Mouse (Mus musculus) mesoderm, embryonic 11.5 days (tissue): Measurements from ENCODE around the gene Qrfp.

ENCODE experiments used
- DNase-seq: peaks from one replicate; pipeline ENCODE4 v3.0.0-alpha.2; 2012; ENCODE audit warnings: low read depth, low spot score

Qrfp gene

GRCm38 (mm10) chr2:31810444-31810843, at the start of gene Qrfp:
Gene Qrfp (minus strand): TSS chr2:31810580.
- no peak for DNase-seq

DNA sequence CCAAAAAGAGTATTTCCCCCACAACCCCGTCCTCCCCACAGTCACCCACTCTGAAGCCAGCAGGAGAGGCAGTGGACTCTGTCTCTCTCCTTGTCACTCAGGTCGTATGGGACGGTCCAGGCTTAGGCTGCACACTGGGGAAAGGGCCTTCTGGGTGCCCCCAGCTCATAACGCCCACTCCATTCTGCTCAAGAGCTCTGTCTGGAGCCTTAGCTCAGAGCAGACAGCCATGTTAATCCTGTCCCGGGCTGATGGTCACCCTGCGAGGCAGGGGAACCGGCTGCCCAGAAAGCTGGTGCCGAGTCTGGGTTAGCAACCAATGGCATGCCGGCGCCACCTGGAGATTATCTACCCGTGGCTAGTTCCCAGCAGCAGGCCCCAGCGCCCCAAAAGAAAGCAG, 48.1 kb upstream of the Qrfp start:
- DNase-seq, result no peak

DNA sequence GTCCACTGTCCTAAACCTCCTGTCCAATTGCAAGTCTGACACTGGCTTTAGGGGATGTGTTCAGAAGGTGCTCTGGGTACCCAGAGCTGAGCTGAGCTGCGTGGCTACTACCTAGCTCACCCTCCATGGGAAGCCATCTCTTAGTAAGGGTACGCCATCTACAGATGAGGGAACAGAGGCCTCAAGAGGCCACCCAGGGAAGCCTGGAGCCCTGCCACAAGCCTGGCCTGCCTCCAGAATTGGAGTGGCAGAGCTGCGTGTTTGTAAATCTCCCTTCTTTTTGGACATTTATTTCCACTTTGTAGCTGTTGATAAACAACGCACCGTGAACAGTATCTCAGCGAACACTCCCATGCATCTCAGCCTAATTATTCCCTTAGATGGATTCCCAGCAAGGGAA, 46.8 kb upstream of the Qrfp start:
- no peak for DNase-seq

- no peak for DNase-seq
These were observed 45.6 kb upstream of the Qrfp start for GRCm38 (mm10) chr2:31855991-31856390.

DNA sequence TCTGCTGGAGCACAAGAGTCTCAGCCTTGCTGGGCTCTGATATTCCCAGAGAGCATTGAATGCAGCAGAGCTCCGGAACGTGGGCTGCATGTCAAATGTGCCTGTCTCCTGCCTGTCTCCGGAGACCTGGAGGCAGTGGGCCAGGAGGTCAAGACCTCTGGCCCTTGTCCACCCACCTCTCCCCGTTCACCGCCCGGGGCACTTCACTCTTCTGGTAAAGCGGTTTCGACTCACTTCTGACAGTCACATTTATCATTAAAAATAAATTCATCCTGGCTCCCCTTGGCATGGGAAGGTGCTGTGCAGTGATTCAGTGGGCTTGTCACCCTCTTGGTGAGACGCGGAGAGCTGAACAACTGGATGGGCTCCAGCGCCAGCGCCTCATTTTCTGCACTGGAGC, 39.8 kb upstream of the Qrfp start:
- no peak for DNase-seq

- DNase-seq, result no peak
These were observed 37.5 kb upstream of the Qrfp start for GRCm38 (mm10) chr2:31847908-31848307.

DNA sequence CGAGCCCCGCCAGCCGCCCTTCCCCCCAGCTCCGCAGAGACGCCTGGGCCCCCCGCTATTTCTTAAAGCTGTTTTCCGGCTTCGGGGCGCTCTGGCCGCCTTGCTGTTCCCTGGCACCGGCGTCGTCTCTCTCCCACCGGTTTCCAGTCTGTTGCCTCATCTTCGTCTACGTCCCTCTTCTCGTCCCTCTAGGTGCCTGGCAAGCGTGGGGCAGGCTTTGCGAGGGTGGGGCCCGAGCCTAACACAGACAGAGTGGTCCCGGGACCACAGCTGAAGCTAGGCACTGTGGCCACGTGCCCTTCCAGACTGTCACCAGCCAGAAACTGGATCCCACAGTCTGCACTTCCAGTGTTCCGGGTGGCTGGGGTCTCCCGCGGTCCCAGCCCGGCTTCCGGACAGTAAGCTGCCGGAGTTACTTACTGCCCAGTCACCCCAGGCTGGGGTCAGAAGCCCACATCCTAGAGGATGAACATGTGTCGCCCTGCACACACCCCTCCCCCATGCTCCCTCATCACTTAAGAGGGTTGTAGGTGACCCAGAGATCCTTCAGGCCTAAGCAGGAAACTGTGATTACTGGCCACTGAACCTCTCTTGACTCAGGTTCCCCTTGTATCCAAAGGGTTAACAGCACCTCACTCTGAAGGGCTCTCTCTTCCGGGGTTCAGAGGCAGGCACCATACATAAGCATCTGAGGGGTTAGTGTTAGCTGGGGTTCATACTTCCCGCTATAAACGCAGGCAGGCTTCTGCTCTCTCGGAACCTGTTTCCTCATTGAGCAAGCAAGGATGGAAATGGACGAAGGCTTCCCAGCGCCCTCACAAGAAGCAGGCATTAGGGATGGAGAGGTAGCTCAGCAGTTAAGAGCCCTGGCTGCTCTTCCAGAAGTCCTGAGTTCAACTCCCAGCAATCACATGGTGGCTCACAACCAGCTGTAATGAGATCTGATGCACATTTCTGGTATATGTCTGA, 36.6 kb upstream of the Qrfp start:
- DNase-seq, result no peak

- no peak for DNase-seq
These were observed 35.7 kb upstream of the Qrfp start, which contains the start of gene Fibcd1 for GRCm38 (mm10) chr2:31845896-31846691. Gene Fibcd1 (minus strand): TSS chr2:31846005.

- no peak for DNase-seq
These were observed 35.1 kb upstream of the Qrfp start for GRCm38 (mm10) chr2:31845512-31845895.

DNA sequence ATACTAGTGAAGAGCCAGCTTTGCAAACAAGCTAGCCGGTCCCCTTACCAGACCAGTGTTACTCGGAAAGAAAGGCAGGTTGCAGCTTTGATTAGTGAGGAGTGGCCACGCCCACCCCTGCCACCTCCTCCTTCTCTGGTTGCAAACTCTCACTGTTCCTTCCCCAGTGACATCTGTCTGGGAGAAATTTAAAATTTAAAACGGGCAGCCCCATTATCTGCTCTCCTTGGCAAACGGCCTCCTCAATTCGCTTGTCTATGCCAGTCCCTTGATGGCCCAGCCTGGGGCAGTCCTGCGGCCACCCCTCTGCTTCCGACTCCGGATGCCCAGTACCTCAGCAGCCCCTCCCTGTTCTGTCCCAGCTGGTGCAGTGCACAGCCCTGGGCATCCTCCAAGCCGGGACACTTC, 34.4 kb upstream of the Qrfp start:
- no peak for DNase-seq

DNA sequence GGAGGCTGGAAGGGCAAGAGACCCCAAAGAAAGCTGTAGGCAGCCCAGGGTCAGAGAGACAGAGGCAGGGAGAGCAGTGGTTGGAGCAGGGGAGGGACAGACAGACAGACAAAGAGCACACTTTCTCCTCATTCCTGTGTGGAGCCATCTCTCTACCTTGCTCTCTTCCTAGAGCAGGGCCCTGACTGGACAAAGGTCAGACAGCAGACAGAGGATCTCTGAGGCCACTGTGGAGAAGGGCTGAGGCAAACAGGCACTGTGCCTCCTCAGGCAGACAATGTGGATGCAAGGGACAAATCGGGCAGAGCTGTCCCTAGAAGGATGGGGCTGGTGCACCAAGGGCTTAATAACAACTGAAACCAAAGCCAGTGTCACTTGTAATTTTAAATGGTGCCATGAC, 28.5 kb upstream of the Qrfp start:
- no peak for DNase-seq

- DNase-seq, result no peak
These were observed 26.6 kb upstream of the Qrfp start for GRCm38 (mm10) chr2:31836985-31837384.

DNA sequence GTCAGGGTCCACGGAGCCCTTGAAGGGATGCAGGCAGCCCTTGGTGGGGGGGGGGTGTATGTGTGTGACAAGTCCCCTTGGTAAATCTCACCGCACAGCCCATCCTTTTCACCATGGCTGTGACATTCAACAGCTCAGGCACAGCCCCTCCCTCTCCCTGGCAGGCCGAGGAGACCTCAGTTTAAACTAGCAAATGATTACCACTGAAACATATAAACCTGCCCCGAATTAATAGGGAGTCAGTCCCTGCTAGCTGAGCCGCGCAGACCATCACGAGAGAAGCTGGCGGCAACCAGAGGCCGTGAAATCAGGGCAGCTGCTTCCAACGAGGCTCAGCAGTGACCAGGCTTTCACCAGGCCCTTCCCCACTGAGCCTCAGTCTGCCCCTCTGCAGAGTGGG, 25.7 kb upstream of the Qrfp start:
- DNase-seq, result no peak

DNA sequence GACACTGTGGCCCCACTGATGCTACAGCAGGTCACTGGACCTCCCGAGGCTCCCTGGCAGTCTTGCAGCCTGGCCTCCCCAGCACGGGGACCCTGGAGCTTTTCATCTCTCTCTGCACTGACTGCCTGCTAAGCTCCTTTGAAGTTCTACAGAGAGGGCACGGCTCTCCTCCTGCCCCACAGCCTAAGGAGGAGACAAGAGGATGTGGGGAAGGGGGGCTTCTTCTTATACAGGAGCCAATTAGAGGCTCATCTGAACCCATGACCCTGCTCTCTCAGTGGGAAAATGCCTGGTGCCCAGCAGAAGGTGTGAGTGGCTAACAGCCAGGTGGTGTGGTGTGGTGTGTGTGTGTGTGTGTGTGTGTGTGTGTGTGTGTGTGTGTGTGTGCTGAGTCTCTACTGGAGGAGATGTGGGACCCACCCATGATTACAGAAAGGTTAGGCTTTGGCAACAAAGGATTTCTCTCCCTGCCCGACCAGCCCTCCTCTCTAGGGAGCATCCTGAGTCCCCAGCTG, 18.0 kb upstream of the Qrfp start:
- no peak for DNase-seq

DNA sequence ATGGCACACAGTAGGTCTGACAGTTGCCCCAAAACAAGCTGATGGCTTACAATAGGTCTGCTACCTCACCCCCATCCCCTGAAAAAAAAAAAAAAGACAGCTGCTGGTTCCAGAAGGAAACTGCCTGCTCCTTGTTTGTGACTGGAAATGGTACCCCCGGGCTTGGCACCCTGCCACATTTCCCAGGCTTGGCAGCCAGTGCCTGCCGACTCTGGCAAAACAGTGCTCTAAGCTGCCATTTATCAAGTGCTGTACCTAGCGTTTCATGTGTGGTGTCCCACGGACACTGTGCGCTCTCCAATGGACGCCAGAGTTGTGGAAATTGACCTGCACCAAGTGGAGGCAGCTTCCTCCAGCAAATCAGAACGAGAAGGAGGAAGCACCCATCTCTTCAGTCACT, 17.5 kb upstream of the Qrfp start:
- no peak for DNase-seq

GRCm38 (mm10) chr2:31826094-31827085, 16.0 kb upstream of the Qrfp start:
- DNase-seq, result no peak

GRCm38 (mm10) chr2:31825469-31825911, 15.1 kb upstream of the Qrfp start:
- no peak for DNase-seq

GRCm38 (mm10) chr2:31823933-31824730, 13.8 kb upstream of the Qrfp start:
- no peak for DNase-seq

DNA sequence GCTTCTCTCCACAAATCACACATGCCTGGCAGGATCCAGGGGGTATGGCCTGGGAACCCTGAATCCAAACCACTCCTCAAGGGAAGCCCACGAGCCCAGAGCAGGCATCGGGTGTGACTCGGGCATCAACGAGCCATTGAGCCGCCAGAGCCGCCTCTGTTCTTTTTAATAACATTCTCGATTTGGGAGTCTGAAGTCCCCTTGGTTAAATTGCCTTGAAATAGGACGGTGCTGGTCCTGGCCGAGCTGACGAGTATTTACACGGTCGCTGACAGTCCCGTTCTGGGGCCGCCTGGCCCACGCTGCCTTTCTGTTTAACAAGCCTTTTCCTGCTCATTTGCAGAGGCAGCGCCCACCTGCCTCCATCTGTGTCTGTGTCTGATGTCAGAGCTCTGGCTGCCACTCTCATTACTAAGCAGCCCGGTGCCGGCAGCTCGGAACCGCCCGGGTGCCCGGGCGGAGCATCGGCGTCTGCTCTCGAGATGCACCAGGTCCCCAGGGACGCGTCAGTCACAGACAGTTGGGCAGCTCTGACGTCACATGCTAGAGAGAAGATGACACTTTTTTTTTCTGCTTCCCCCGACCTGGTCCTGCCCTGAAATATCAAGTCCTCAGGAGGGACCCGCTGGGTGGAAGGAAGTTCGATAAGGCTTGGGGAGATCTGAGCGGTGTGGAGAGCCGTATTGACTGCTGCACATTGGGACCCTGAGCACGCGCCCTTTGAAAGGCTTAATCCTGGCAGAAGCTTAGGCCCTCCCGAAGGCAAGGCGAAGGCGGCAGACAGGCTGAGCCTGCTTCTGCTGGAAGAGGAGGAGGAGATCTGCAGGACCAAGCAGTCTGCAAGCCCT, 12.4 kb upstream of the Qrfp start:
- DNase-seq, result peak; percentile 70
